8 mouse cellular contexts compared by ENCODE assay signal in genomic region chr6:13606394-13606793, GRCm38 (mm10). TPM values are rescaled to one million over a fixed set of nuclear protein-coding genes. Genes with fewer than 3 reads are reported as not detected.
DNase-seq lines count a peak whose midpoint lies in the region; ATAC-seq and TF ChIP-seq lines count a peak whose summit lies in the region.

No protein-coding gene starts in this region.

- peak overlapping the region; percentile 99 for H3K27ac ChIP-seq in heart, embryonic 10.5 days
- H3K27ac ChIP-seq in hindbrain, embryonic 14.5 days: no peak overlapping the region
- H3K27ac ChIP-seq in midbrain, embryonic 11.5 days (ENCODE audit: low read depth, low read length): no peak overlapping the region

- H3K4me3 ChIP-seq in heart, embryonic 10.5 days: peak overlapping the region; percentile 79
- peak overlapping the region; percentile 90; the same call in 1 of the 2 replicates for H3K4me3 ChIP-seq in G1E (ENCODE audit: low read depth, low read length)
- peak overlapping the region; percentile 72 for H3K4me3 ChIP-seq in hindbrain, embryonic 14.5 days (replicated peaks; ENCODE audit: low read length)
- peak overlapping the region; percentile 66; the same call in 1 of the 2 replicates for H3K4me3 ChIP-seq in midbrain, embryonic 11.5 days (ENCODE audit: low read depth, low read length)

- peak overlapping the region; percentile 65 for H3K4me2 ChIP-seq in hindbrain, embryonic 14.5 days (replicated peaks)
- H3K4me2 ChIP-seq in midbrain, embryonic 11.5 days: peak overlapping the region; percentile 65

- peaks cover 13% of the 10 kb centered on the region; the same call in 1 of the 2 replicates for H3K36me3 ChIP-seq in heart, embryonic 10.5 days
- peaks cover 32% of the 10 kb centered on the region for H3K36me3 ChIP-seq in G1E (replicated peaks)
- peaks cover 17% of the 10 kb centered on the region for H3K36me3 ChIP-seq in hindbrain, embryonic 14.5 days (replicated peaks; ENCODE audit: control insufficient read depth, insufficient read depth)
- H3K36me3 ChIP-seq in midbrain, embryonic 11.5 days (ENCODE audit: control insufficient read depth, insufficient read depth, low read length): peaks cover 2% of the 10 kb centered on the region; the same call in 1 of the 2 replicates

- ATAC-seq in G1E (ENCODE audit: extremely low read depth, insufficient number of reproducible peaks, low FRiP score, poor library complexity, severe bottlenecking): no peak
- no peak for ATAC-seq in hindbrain, embryonic 14.5 days (ENCODE audit: low FRiP score)
- no peak for ATAC-seq in midbrain, embryonic 11.5 days (ENCODE audit: low FRiP score)

- no peak for DNase-seq in heart, embryonic 10.5 days (ENCODE audit: low spot score)
- DNase-seq in heart, adult 11 months: no peak
- DNase-seq in G1E (ENCODE audit: low spot score): no peak
- DNase-seq in hindbrain, embryonic 14.5 days (ENCODE audit: low spot score): no peak
- no peak for DNase-seq in midbrain, embryonic 11.5 days (ENCODE audit: low spot score, missing footprints)
- DNase-seq in thymus, postnatal 25 days: no peak
- no peak for DNase-seq in T-cell, adult 2 months (ENCODE audit: low spot score)
- DNase-seq in adrenal gland, postnatal 25 days: no peak

- H3K4me1 ChIP-seq in heart, embryonic 10.5 days: peaks cover 20% of the 10 kb centered on the region
- peaks cover 39% of the 10 kb centered on the region for H3K4me1 ChIP-seq in G1E (ENCODE audit: insufficient read depth, low read depth, low read length)
- peaks cover 18% of the 10 kb centered on the region for H3K4me1 ChIP-seq in hindbrain, embryonic 14.5 days (replicated peaks; ENCODE audit: control insufficient read depth, insufficient read depth, low read length)
- peaks cover 14% of the 10 kb centered on the region for H3K4me1 ChIP-seq in midbrain, embryonic 11.5 days (ENCODE audit: control insufficient read depth, insufficient read depth, low read length)

- no peaks in the 10 kb centered on the region for H3K27me3 ChIP-seq in heart, embryonic 10.5 days (ENCODE audit: insufficient read depth, poor library complexity, severe bottlenecking)
- H3K27me3 ChIP-seq in G1E (ENCODE audit: insufficient read depth, low read length): no peaks in the 10 kb centered on the region
- H3K27me3 ChIP-seq in hindbrain, embryonic 14.5 days (ENCODE audit: control insufficient read depth, insufficient read depth, low read length): no peaks in the 10 kb centered on the region
- no peaks in the 10 kb centered on the region for H3K27me3 ChIP-seq in midbrain, embryonic 11.5 days (ENCODE audit: control insufficient read depth, insufficient read depth, low read length)

- 81% methylated on average over 4 of the region's 4 CpGs for WGBS in heart, embryonic 10.5 days
- WGBS in hindbrain, embryonic 14.5 days: 84% methylated on average over 4 of the region's 4 CpGs
- WGBS in midbrain, embryonic 11.5 days: 77% methylated on average over 4 of the region's 4 CpGs

- no peaks in the 10 kb centered on the region for H3K9me3 ChIP-seq in heart, embryonic 10.5 days
- H3K9me3 ChIP-seq in G1E (replicated peaks): no peaks in the 10 kb centered on the region
- no peaks in the 10 kb centered on the region for H3K9me3 ChIP-seq in hindbrain, embryonic 14.5 days (ENCODE audit: control insufficient read depth, low read length)
- no peaks in the 10 kb centered on the region for H3K9me3 ChIP-seq in midbrain, embryonic 11.5 days (ENCODE audit: control insufficient read depth, low read length)

- peak overlapping the region; percentile 82 for H3K9ac ChIP-seq in hindbrain, embryonic 14.5 days
- H3K9ac ChIP-seq in midbrain, embryonic 11.5 days (ENCODE audit: low read length): no peak overlapping the region; the same call in 1 of the 2 replicates

- TF ChIP-seq CTCF in G1E (IDR thresholded peaks at IDR 0.05; ENCODE audit: low read depth, low read length): no peak

RNA-seq across cellular contexts. Expression of gene Tmem168, which starts 1.5 kb away (rescaled TPM):
- polyA plus RNA-seq in heart, embryonic 10.5 days (2016; fragmentation: Nextera tagmentation; extraction: Ambion mirVana): 29.1 and 32.9 TPM in 2 replicates
- total RNA-seq in G1E (2014; fragmentation: Nextera tagmentation) (41.6 and 44.6 TPM in 2 replicates), G1E (2017) (44.1 and 50.0 TPM in 2 replicates)
- polyA plus RNA-seq in G1E (2012): 9.7 and 11.0 TPM in 2 replicates
- 25.8 and 26.0 TPM in 2 replicates for polyA plus RNA-seq in hindbrain, embryonic 14.5 days (2014; fragmentation: Nextera tagmentation; extraction: Ambion mirVana)
- polyA plus RNA-seq in midbrain, embryonic 11.5 days (2014; fragmentation: Nextera tagmentation; extraction: Ambion mirVana): 37.2 and 40.4 TPM in 2 replicates
- total RNA-seq in adrenal gland, postnatal 25 days (2021): 23.6 and 30.6 TPM in 2 replicates
